In genomic region chr11:116417054-116417453, GRCm38 (mm10) we compare ENCODE assay signal across 1 mouse cellular context.
TF ChIP-seq lines count a peak whose summit lies in the region.

No protein-coding gene starts in this region.

TF ChIP-seq in CH12.LX, 34 proteins besides CTCF, POLR2A, EP300 and RAD21 (continued from another document):
- TF ChIP-seq BHLHE40 (IDR thresholded peaks at IDR 0.05; ENCODE audit: low read depth, low read length) = no peak
